Mouse (Mus musculus) liver, embryonic 11.5 days (tissue): ENCODE measurements around the gene Entpd7. TPM values are rescaled to one million over a fixed set of nuclear protein-coding genes. Genes with fewer than 3 reads are reported as not detected.

Experiments
- ATAC-seq: fragments of 200-750 bp; cut with Nextera tagmentation; replicated peaks from 2 replicates; pipeline ENCODE4 v1.8.0; 2017; ENCODE audit warnings: moderate number of reproducible peaks, mild to moderate bottlenecking, moderate TSS enrichment, moderate library complexity; ENCODE audit not compliant: low FRiP score
- DNase-seq: peaks from one replicate; pipeline ENCODE4 v3.0.0-alpha.2; 2017; ENCODE audit warnings: low spot score
- H3K27ac ChIP-seq: fragments of 300-500 bp; sonication (generic); 2 replicates; pipeline ENCODE4 v1.5.1; 2014; ENCODE audit warnings: mild to moderate bottlenecking, low read depth, low read length, control low read depth
- H3K27me3 ChIP-seq: fragments of 300-500 bp; sonication (generic); replicated peaks from 2 replicates; pipeline ENCODE4 v1.6.1; 2014; ENCODE audit warnings: low read length, mixed read lengths; ENCODE audit not compliant: control insufficient read depth, insufficient read depth
- H3K36me3 ChIP-seq: fragments of 300-500 bp; sonication (generic); 2 replicates; pipeline ENCODE4 v1.6.1; 2014; ENCODE audit warnings: mild to moderate bottlenecking, low read length, moderate library complexity, mixed read lengths; ENCODE audit not compliant: control insufficient read depth, insufficient read depth
- H3K4me1 ChIP-seq: fragments of 300-500 bp; sonication (generic); replicated peaks from 2 replicates; pipeline ENCODE4 v1.6.1; 2014; ENCODE audit warnings: low read length, mixed read lengths; ENCODE audit not compliant: control insufficient read depth, insufficient read depth
- H3K4me2 ChIP-seq: fragments of 300-500 bp; sonication (generic); 2 replicates; pipeline ENCODE4 v1.6.1; 2014; ENCODE audit warnings: mild to moderate bottlenecking, control low read depth, moderate library complexity
- H3K4me3 ChIP-seq: fragments of 300-500 bp; sonication (generic); 2 replicates; pipeline ENCODE4 v1.5.1; 2014; ENCODE audit warnings: low read depth, low read length, control low read depth
- H3K9ac ChIP-seq: fragments of 300-500 bp; sonication (generic); 2 replicates; pipeline ENCODE4 v1.6.1; 2014; ENCODE audit warnings: low read depth, low read length, control low read depth
- H3K9me3 ChIP-seq: fragments of 300-500 bp; sonication (generic); 2 replicates; pipeline ENCODE4 v1.6.1; 2016; ENCODE audit warnings: low read length, inconsistent platforms, mixed read lengths; ENCODE audit not compliant: control insufficient read depth
- WGBS: fragments of 180-500 bp; shearing (Covaris S2); extraction: QIAGEN DNeasy Blood & Tissue Kit; methylation state at CpG from one replicate; pipeline ENCODE4 v1.1.7; 2014; 5-methylcytosine and 5-hydroxymethylcytosine counted together
- polyA plus RNA-seq: library from polyadenylated mRNA; unstranded; fragments of >200 nt; fragmentation: Nextera tagmentation; extraction: Ambion mirVana; gene quantifications from 2 replicates; pipeline ENCODE4 v1.2.1, GENCODE M21; 2014

Entpd7 gene
- polyA plus RNA-seq: 8.5 and 9.2 TPM in 2 replicates

DNA sequence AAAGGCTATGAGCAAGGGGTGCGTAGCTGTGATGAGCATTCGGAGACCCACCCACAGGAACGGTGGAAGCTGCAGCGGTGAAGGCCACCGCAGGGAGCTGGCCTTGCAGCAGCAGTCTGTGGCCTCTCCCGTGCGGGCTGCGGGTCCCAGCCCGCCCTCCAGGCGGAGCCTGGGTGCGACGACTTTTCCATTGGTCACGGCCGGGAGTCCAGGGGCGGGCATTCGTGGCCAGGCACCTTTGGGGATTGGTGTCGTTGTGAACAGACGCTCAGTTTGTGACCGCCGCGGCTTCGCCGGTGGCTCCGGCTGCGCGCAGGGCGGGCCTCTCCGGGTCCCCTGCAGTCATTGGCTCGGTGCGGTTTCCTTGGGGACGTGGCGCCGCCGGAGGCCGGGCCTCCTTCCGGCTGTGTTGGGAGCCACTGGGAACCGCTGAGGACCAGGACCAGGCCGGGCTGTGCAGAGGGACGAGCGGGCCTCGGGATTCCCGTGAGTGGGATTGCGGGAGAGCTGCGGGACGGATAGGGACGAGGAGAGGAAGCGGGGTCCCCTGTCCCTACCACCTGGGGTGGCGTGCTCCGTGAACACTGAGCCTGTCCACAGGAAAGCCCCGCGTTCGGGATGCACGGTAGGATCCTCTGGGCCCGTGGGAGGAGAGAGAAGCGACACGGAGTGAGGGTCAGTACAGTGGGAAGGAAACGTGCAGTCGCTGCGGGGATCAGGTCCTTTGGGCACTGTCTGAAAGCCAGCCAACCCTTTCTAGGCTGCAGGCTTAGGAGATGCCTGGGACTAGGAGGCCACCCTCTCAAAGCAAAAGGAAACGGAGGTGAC, at the start of gene Entpd7:
TSS of gene Entpd7 (plus strand) at position 254 of the 828 bp plus-strand sequence.
- Histone ChIP-seq H3K4me3 (peak within 1 kb of the TSS; percentile 94), H3K9ac (peak within 1 kb of the TSS; percentile 70), H3K27ac (no peak within 1 kb of the TSS), H3K9me3 (no peaks in the 10 kb centered on the region), H3K4me1 (0 out of 2 replicates have a peak, but pooled peaks cover 3% of the 10 kb centered on the region), H3K36me3 (peaks cover 3% of the 10 kb centered on the region; the same call in 1 of the 2 replicates), H3K4me2 (peak within 1 kb of the TSS; percentile 80), H3K27me3 (no peaks in the 10 kb centered on the region)
- DNase-seq (peak; percentile 94), ATAC-seq (peak; percentile 100)
- WGBS: under 1% methylated on average over 60 of the region's 60 CpGs

DNA sequence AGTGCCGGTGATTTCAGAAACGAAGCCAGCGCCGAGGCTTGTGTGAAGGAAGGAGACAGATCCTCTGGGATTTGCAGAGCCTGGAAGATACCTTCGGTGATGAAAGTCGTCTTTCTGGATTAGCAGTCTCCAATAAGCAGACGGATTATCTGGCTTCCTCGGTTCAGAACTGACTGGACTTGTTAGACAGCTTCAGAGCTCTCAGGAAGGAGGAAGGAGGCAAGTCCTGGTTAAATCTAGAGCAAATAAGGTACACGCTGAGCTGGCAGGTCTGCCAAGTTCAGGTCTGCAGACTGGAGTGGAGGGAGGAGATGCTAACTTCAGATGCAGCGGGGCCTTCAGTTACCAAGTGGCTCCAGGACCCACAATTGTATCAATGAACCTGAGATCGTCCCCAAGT, 47.6 kb upstream of the Entpd7 start:
- H3K27ac ChIP-seq: no peak overlapping the region
- DNase-seq (no peak), ATAC-seq (no peak)
- H3K4me2 ChIP-seq: no peak overlapping the region
- no peak overlapping the region for H3K9ac ChIP-seq
- WGBS: 68% methylated on average over 11 of the region's 11 CpGs
- no peaks in the 10 kb centered on the region; the same call in 1 of the 2 replicates for H3K4me1 ChIP-seq
- H3K27me3 ChIP-seq: no peaks in the 10 kb centered on the region; the same call in 1 of the 2 replicates
- no peaks in the 10 kb centered on the region for H3K9me3 ChIP-seq
- H3K4me3 ChIP-seq: no peak overlapping the region
- no peaks in the 10 kb centered on the region for H3K36me3 ChIP-seq

DNA sequence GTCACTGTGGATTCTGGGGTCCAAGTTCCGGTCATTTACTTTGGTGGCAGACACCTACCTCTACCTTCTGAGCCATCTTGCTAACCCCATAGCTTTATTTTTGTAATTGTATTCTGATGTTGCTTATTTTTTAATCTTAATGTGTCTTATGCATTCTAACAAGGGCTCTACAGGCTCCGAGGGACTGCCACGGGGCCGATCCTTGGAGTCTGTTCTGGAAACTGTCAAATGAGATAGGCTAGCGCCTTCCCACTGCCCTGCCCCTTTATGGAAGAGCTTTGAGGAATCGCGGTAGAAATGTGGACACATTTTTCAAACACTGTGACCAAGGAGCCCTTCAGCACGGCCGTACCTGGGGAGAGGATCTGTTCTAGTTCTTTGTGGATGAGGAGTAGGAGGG, 46.6 kb upstream of the Entpd7 start:
- no peak for ATAC-seq
- Histone ChIP-seq H3K4me3 (no peak overlapping the region), H3K4me1 (no peaks in the 10 kb centered on the region; the same call in 1 of the 2 replicates), H3K36me3 (no peaks in the 10 kb centered on the region), H3K4me2 (no peak overlapping the region), H3K27me3 (no peaks in the 10 kb centered on the region; the same call in 1 of the 2 replicates), H3K9me3 (no peaks in the 10 kb centered on the region), H3K27ac (no peak overlapping the region), H3K9ac (no peak overlapping the region)
- DNase-seq: no peak
- WGBS: 76% methylated on average over 9 of the region's 9 CpGs

DNA sequence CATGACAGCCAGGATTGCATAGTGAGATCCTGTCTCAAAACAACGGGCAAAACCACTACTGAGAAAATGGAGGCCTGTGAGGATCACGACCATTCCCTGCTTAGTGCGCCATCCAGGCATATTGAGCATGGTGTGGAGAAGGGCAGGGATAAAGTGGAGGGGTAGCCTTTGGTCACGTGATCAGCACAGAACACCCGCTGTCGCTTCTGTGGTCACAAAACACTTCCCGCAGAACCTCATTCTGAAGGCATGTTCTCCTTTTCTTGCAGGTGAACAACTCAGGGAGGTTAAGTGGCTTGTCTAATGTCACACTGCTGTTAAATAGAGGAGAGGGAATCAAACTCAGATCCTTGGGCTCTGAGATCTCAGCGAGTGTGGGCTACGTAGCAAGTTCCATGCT, 44.0 kb upstream of the Entpd7 start:
- Histone ChIP-seq H3K9me3 (no peaks in the 10 kb centered on the region), H3K4me1 (no peaks in the 10 kb centered on the region; the same call in 1 of the 2 replicates), H3K27me3 (no peaks in the 10 kb centered on the region; the same call in 1 of the 2 replicates), H3K36me3 (no peaks in the 10 kb centered on the region), H3K4me2 (no peak overlapping the region), H3K9ac (no peak overlapping the region), H3K4me3 (no peak overlapping the region), H3K27ac (no peak overlapping the region)
- no peak for DNase-seq
- 67% methylated on average over 9 of the region's 9 CpGs for WGBS
- no peak for ATAC-seq

DNA sequence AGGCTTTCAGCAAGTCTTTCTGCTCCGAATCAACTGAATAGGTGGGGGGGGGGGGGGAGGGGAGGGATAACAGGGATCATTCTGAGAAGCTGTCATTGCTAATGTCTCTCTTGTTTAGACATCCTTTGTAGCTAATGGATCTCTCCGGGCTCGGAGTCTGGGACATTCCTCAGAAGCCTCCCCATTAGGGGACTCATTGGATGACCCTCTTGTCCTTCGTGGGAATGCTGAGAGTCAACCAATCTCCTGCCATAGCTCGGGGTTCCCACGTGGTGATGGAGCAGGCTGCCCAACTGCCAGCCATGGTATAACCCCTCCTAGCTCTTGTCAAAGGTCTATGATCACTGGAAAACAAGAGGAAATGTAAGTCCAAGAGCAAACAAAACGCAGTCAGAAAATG, 42.6 kb upstream of the Entpd7 start:
- no peak for ATAC-seq
- WGBS: 54% methylated on average over 7 of the region's 7 CpGs
- DNase-seq: no peak

DNA sequence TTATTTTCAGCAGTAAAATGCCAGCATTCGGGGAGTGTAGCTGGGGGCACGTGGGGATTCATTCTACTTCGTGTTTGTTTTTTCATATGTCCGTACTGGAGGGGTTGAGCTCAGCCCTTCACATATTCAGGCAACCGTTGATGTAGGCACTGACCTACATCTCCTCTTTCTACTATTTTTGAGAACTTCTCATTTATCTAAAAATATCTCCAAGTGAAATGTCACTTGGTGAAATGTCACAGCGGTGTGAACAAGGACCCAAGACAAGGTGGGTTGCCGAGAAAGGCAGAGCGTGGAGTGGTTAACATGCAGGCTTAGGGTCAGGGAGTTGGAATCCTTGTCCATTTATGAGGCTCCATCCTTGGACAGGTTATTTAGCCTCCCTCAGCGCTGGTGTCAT, 42.2 kb upstream of the Entpd7 start:
- H3K9ac ChIP-seq: no peak overlapping the region
- H3K27me3 ChIP-seq: peaks cover 2% of the 10 kb centered on the region; the same call in 1 of the 2 replicates
- H3K4me1 ChIP-seq: no peaks in the 10 kb centered on the region; the same call in 1 of the 2 replicates
- H3K36me3 ChIP-seq: no peaks in the 10 kb centered on the region
- DNase-seq: no peak
- no peak for ATAC-seq
- 73% methylated on average over 9 of the region's 9 CpGs for WGBS
- H3K4me3 ChIP-seq: no peak overlapping the region
- no peak overlapping the region for H3K27ac ChIP-seq
- no peak overlapping the region for H3K4me2 ChIP-seq
- no peaks in the 10 kb centered on the region for H3K9me3 ChIP-seq

More for the DNA sequence above, 42.6 kb upstream of the Entpd7 start:
- H3K27ac ChIP-seq: no peak overlapping the region
- H3K4me3 ChIP-seq: no peak overlapping the region
- no peaks in the 10 kb centered on the region for H3K36me3 ChIP-seq
- no peaks in the 10 kb centered on the region; the same call in 1 of the 2 replicates for H3K4me1 ChIP-seq
- H3K4me2 ChIP-seq: no peak overlapping the region
- H3K27me3 ChIP-seq: no peaks in the 10 kb centered on the region; the same call in 1 of the 2 replicates
- H3K9me3 ChIP-seq: no peaks in the 10 kb centered on the region
- H3K9ac ChIP-seq: no peak overlapping the region

DNA sequence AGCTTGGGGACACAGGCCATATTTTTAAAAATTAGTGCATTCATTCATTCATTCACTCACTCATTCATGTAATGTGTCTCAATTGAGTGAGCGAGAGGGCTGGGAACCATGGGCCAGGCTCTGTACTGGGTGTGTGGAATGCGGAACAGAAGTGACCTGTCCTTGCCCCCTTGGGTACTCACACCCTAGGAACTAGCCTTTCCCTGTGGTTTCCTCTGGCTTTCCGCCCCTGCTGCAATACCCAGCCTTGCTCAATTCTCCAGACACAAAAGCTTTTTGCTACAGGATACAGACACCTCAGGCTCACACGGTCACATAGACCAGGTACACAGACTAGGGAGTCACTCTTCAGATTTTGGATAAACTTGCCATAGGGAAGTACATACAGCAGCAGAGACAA, 41.1 kb upstream of the Entpd7 start:
- DNase-seq: no peak

DNA sequence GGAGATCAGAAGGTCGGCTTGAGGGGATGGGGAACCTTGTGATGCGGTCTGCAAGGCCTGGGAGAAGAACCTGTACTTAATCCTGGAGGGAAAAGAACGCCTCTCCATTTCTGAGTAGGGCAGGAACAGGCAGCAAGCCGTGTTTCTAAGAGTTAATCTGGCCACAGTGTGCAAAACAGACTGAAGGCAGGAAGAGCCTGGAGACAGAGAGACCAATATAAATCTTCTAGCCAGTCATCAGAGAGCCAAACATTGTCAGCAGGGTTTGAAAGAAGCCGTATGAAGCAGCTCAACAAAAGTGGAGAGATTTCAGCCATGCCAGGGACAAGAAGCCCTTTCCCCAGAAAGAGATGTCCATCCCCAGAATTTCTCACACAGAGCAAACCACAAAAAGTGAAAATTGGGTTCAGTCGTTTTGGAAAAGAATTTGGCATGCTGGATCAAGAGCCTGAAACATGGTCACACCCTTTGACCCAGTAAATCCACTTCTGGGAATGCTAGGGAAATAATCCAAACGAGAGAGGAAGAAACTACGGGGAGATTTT, 38.2 kb upstream of the Entpd7 start:
- H3K36me3 ChIP-seq: no peaks in the 10 kb centered on the region
- no peak for DNase-seq
- no peak overlapping the region for H3K9ac ChIP-seq
- H3K27me3 ChIP-seq: peaks cover 9% of the 10 kb centered on the region
- 50% methylated on average over 8 of the region's 8 CpGs for WGBS
- H3K4me3 ChIP-seq: no peak overlapping the region
- no peaks in the 10 kb centered on the region for H3K9me3 ChIP-seq
- no peaks in the 10 kb centered on the region for H3K4me1 ChIP-seq
- no peak overlapping the region for H3K27ac ChIP-seq
- no peak for ATAC-seq
- no peak overlapping the region for H3K4me2 ChIP-seq

More for the DNA sequence above, 41.1 kb upstream of the Entpd7 start:
- H3K4me3 ChIP-seq: no peak overlapping the region
- H3K27me3 ChIP-seq: peaks cover 5% of the 10 kb centered on the region
- WGBS: 74% methylated on average over 4 of the region's 4 CpGs
- H3K4me1 ChIP-seq: no peaks in the 10 kb centered on the region; the same call in 1 of the 2 replicates
- H3K9ac ChIP-seq: no peak overlapping the region
- H3K9me3 ChIP-seq: no peaks in the 10 kb centered on the region
- no peak overlapping the region for H3K4me2 ChIP-seq
- no peak overlapping the region for H3K27ac ChIP-seq
- no peaks in the 10 kb centered on the region for H3K36me3 ChIP-seq
- no peak for ATAC-seq
